Mouse (Mus musculus): Measurements from ENCODE around the gene Rundc3a. TPM values are rescaled to one million over a fixed set of nuclear protein-coding genes. Genes with fewer than 3 reads are reported as not detected.
"Not testable (repeated sequence)": the region's sequence is repeated elsewhere in the genome, so short reads cannot be mapped to it uniquely, and the experiment has no call there.

Rundc3a gene
- total RNA-seq, 2 experiments from 2014 or later = 0.87 to 1.9 TPM

- no peak for DNase-seq
These were observed 25.5 kb upstream of the Rundc3a start for GRCm38 (mm10) chr11:102367504-102368280.

GRCm38 (mm10) chr11:102368347-102368746 lies 24.9 kb upstream of the Rundc3a start:
- DNase-seq = no peak

GRCm38 (mm10) chr11:102369263-102369662 lies 23.9 kb upstream of the Rundc3a start:
- no peak for DNase-seq

- DNase-seq = no peak
These were observed 22.9 kb upstream of the Rundc3a start for GRCm38 (mm10) chr11:102370285-102370684.

- DNase-seq = no peak
These were observed 21.1 kb upstream of the Rundc3a start for GRCm38 (mm10) chr11:102371926-102372685.

- DNase-seq = no peak
These were observed 20.3 kb upstream of the Rundc3a start for GRCm38 (mm10) chr11:102372936-102373335.

GRCm38 (mm10) chr11:102373646-102374045 lies 19.6 kb upstream of the Rundc3a start:
- DNase-seq = no peak

- DNase-seq = no peak
These were observed 19.0 kb upstream of the Rundc3a start for GRCm38 (mm10) chr11:102374108-102374725.

GRCm38 (mm10) chr11:102375196-102376173 lies 17.7 kb upstream of the Rundc3a start:
- peak; percentile 42 for DNase-seq

- DNase-seq = no peak
These were observed 16.9 kb upstream of the Rundc3a start for GRCm38 (mm10) chr11:102376196-102376835.

GRCm38 (mm10) chr11:102377186-102377585 lies 16.0 kb upstream of the Rundc3a start:
- no peak for DNase-seq

- DNase-seq = no peak
These were observed 13.1 kb upstream of the Rundc3a start for GRCm38 (mm10) chr11:102380091-102380490.

- DNase-seq = no peak
These were observed 11.7 kb upstream of the Rundc3a start for GRCm38 (mm10) chr11:102381341-102382100.

- no peak for DNase-seq
These were observed 10.4 kb upstream of the Rundc3a start for GRCm38 (mm10) chr11:102382794-102383193.

GRCm38 (mm10) chr11:102383365-102384136 lies 9.7 kb upstream of the Rundc3a start:
- DNase-seq = no peak

- no peak for DNase-seq
These were observed 8.8 kb upstream of the Rundc3a start for GRCm38 (mm10) chr11:102384418-102384817.

GRCm38 (mm10) chr11:102385075-102385474 lies 8.1 kb upstream of the Rundc3a start:
- DNase-seq = no peak

- no peak for DNase-seq
These were observed 7.1 kb upstream of the Rundc3a start for GRCm38 (mm10) chr11:102386121-102386520.

GRCm38 (mm10) chr11:102389436-102389835 lies 3.8 kb upstream of the Rundc3a start:
- DNase-seq = not testable (repeated sequence)

Measured in gastrocnemius, postnatal 10 days (tissue).